Mouse (Mus musculus) lung, embryonic 14.5 days (tissue): ENCODE measurements at regions not wholly inside any gene's neighbourhood (a gene's known extent, or its start where the extent isn't known, plus 50 kb on each side); places are given as distances from the start of the nearest gene placed in this dataset.
A peak's percentile ranks its signal among the peaks of the same experiment; 100 is the strongest.

Experiments used
- ATAC-seq: fragments of 200-750 bp; cut with Nextera tagmentation; 2 replicates; pipeline ENCODE4 v1.8.0; 2017; ENCODE audit warnings: mild to moderate bottlenecking, moderate TSS enrichment, moderate library complexity; ENCODE audit not compliant: insufficient read depth
- DNase-seq: peaks from one replicate; pipeline ENCODE4 v3.0.0-alpha.2; 2015
- H3K27ac ChIP-seq: fragments of 300-500 bp; sonication (generic); 2 replicates; pipeline ENCODE4 v1.5.1; 2014; ENCODE audit warnings: low read depth, mild to moderate bottlenecking, moderate library complexity
- H3K27me3 ChIP-seq: fragments of 300-500 bp; sonication (generic); 2 replicates; pipeline ENCODE4 v1.6.1; 2014; ENCODE audit warnings: low read length, control low read depth; ENCODE audit not compliant: insufficient read depth
- H3K36me3 ChIP-seq: fragments of 300-500 bp; sonication (generic); 2 replicates; pipeline ENCODE4 v1.6.1; 2014; ENCODE audit warnings: control low read depth; ENCODE audit not compliant: insufficient read depth
- H3K4me1 ChIP-seq: fragments of 300-500 bp; sonication (generic); 2 replicates; pipeline ENCODE4 v1.6.1; 2014; ENCODE audit warnings: antibody characterized with exemption, control low read depth; ENCODE audit not compliant: insufficient read depth
- H3K4me2 ChIP-seq: fragments of 300-500 bp; sonication (generic); 2 replicates; pipeline ENCODE4 v1.6.1; 2014; ENCODE audit warnings: mild to moderate bottlenecking
- H3K4me3 ChIP-seq: fragments of 300-500 bp; sonication (generic); 2 replicates; pipeline ENCODE4 v1.5.1; 2014; ENCODE audit warnings: low read depth, low read length
- H3K9ac ChIP-seq: fragments of 300-500 bp; sonication (generic); 2 replicates; pipeline ENCODE4 v1.6.1; 2014
- H3K9me3 ChIP-seq: fragments of 300-500 bp; sonication (generic); 2 replicates; pipeline ENCODE4 v1.6.1; 2016; ENCODE audit warnings: low read depth, low read length, control low read depth
- CTCF ChIP-seq: IDR thresholded peaks from 2 replicates; pipeline ENCODE4 v1.5.1; 2016; ENCODE audit warnings: antibody characterized with exemption, low read depth
- WGBS: fragments of 180-500 bp; shearing (Covaris S2); extraction: QIAGEN DNeasy Blood & Tissue Kit; methylation state at CpG from one replicate; pipeline ENCODE4 v1.1.7; 2014; 5-methylcytosine and 5-hydroxymethylcytosine counted together

DNA sequence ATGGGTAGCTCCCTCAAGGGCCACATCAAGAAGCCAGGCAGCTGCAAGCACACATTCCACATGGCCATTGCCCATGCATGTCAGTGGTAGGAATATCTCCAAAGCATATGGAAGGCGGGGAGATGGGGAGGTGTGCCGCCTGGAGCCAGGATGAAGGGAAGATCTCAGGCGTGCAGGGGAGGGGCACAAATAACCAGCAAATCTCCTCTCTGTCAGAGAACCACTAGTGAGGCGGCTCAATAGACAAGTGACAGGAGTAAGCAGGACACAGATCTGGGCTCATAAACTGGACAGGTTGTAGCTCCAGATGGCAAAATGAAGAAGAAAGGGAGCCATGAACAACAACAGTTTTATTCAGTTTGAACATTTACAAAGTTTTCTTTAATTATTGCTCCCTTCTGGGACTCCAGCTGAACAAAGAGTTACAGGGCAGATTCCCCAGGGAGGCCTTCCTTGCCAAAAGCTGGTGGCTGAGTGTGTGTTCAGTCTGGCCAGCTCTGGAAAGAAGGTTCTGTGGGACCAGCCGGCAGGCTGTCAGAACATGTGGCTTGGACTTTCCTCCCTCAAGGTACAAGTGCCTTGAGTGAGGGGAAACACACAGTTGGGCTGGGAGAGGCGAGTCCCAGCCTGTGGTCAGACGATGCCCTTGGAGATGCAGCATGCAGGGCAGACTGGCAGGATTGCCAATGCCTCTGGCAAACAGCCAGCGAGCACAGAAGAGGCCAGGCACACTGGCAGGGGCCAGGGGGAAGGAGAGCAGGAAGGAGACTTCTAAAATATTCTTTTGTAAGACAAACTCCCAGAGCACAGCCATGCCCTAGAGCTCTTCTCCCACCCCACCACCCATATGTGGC lies 302.7 kb downstream of the Rnf144a start:
- TF ChIP-seq CTCF: no peak
- H3K9me3 ChIP-seq: no peaks in the 10 kb centered on the region
- no peaks in the 10 kb centered on the region for H3K36me3 ChIP-seq
- H3K4me3 ChIP-seq: no peak overlapping the region
- no peak overlapping the region for H3K9ac ChIP-seq
- DNase-seq (peak; percentile 37), ATAC-seq (no peak)
- H3K27me3 ChIP-seq: no peaks in the 10 kb centered on the region
- no peak overlapping the region for H3K4me2 ChIP-seq
- WGBS: 74% methylated on average over 8 of the region's 8 CpGs
- H3K27ac ChIP-seq: no peak overlapping the region
- no peaks in the 10 kb centered on the region for H3K4me1 ChIP-seq

DNA sequence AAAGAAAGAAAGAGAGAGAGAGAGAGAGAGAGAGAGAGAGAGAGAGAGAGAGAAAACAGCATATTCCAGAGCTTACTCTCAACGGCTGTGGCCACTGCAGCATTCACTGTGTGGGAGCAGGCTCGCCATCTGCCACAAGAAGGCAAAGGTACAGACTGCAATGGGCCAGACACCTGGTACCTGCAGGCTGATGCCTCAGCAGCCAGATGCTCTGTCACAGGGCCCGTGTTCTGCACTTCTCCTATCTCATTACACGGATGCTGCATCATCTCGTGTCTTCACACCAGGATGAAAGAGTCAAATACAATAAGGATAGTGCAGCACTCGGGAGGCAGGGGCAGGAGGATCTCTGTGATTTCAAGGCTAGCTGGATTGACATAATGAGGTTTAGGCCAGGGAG lies 305.2 kb downstream of the Rnf144a start:
- no peaks in the 10 kb centered on the region for H3K27me3 ChIP-seq
- no peak overlapping the region for H3K27ac ChIP-seq
- no peak for ATAC-seq
- no peak overlapping the region for H3K9ac ChIP-seq
- WGBS: 84% methylated on average over 6 of the region's 6 CpGs
- no peak for DNase-seq
- H3K4me1 ChIP-seq: no peaks in the 10 kb centered on the region
- no peaks in the 10 kb centered on the region for H3K9me3 ChIP-seq
- no peaks in the 10 kb centered on the region for H3K36me3 ChIP-seq
- no peak overlapping the region for H3K4me2 ChIP-seq
- H3K4me3 ChIP-seq: no peak overlapping the region
- no peak for TF ChIP-seq CTCF

DNA sequence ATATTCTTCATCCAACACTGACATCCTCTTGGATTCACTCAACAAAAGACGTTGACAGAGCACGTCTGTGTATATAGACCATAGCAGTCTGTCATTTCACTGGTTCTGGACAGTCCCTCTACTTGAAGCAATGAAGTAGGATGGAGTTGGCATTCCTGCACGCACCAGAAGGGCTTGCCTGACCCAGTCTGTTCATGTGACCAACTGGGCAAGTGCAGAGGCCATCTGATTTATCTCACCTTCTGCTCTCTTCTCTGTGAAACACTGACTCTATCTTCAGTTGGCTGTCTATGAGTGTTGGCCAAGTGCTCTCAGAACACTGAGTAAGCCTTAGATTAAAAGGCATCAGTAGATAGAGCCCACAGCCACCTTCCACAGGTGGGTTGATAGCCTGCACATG lies 310.7 kb downstream of the Rnf144a start:
- no peak overlapping the region for H3K9ac ChIP-seq
- no peak for TF ChIP-seq CTCF
- ATAC-seq: no peak

DNA sequence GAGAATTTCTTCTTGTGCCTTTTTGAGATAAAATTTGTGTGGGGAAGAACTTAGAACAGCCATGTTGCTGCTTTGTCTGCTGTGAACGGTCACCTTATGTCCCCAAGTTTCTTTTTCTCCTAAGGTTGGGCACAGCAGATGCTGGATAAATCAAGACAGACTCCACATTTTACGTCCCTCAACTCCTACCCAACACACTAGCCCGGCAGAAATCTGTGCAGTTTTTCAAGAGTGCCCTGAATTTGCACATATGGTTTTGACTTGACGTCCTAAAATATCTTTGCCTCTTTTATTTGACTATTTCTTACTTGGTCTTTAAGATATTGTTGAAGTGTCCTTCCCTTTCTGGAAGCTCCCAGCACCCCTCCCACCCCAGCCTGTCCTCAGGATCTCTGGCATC lies 312.7 kb downstream of the Rnf144a start:
- no peaks in the 10 kb centered on the region for H3K27me3 ChIP-seq
- 78% methylated on average over 4 of the region's 4 CpGs for WGBS
- no peak overlapping the region for H3K9ac ChIP-seq
- DNase-seq (no peak), ATAC-seq (no peak)
- H3K9me3 ChIP-seq: no peaks in the 10 kb centered on the region
- H3K27ac ChIP-seq: no peak overlapping the region
- no peaks in the 10 kb centered on the region for H3K36me3 ChIP-seq
- no peaks in the 10 kb centered on the region for H3K4me1 ChIP-seq
- no peak for TF ChIP-seq CTCF
- no peak overlapping the region for H3K4me2 ChIP-seq
- H3K4me3 ChIP-seq: no peak overlapping the region

More for the DNA sequence above, 310.7 kb downstream of the Rnf144a start:
- no peaks in the 10 kb centered on the region for H3K4me1 ChIP-seq
- no peaks in the 10 kb centered on the region for H3K9me3 ChIP-seq
- H3K36me3 ChIP-seq: no peaks in the 10 kb centered on the region
- 66% methylated on average over 3 of the region's 3 CpGs for WGBS
- H3K4me2 ChIP-seq: no peak overlapping the region
- no peak overlapping the region for H3K27ac ChIP-seq
- no peak overlapping the region for H3K4me3 ChIP-seq
- no peak for DNase-seq
- no peaks in the 10 kb centered on the region for H3K27me3 ChIP-seq

DNA sequence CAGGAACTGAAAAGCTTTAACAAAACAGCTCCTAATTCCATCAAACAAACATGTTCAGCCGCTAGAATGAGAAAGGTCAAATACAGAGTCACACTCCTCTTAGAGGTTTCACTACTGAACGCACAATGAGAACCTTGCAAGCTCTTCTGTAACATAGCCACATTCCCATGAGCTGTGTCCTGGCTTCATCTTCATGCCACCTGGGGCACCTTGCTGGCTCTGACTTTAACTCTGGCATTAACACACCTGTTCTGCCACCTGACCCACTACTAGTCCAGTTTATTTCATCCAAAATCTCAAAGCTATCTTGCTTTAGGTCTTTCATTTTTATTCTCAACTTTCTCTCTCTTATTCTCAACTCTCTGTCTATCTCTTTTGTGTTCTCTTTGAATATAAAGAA lies 314.9 kb downstream of the Rnf144a start:
- H3K4me1 ChIP-seq: no peaks in the 10 kb centered on the region
- 81% methylated on average over 2 of the region's 2 CpGs for WGBS
- no peak overlapping the region for H3K4me3 ChIP-seq
- ATAC-seq: no peak
- no peaks in the 10 kb centered on the region for H3K9me3 ChIP-seq
- no peak for TF ChIP-seq CTCF
- no peak overlapping the region for H3K9ac ChIP-seq
- H3K4me2 ChIP-seq: no peak overlapping the region
- H3K36me3 ChIP-seq: no peaks in the 10 kb centered on the region
- no peak for DNase-seq
- no peaks in the 10 kb centered on the region for H3K27me3 ChIP-seq
- H3K27ac ChIP-seq: no peak overlapping the region

DNA sequence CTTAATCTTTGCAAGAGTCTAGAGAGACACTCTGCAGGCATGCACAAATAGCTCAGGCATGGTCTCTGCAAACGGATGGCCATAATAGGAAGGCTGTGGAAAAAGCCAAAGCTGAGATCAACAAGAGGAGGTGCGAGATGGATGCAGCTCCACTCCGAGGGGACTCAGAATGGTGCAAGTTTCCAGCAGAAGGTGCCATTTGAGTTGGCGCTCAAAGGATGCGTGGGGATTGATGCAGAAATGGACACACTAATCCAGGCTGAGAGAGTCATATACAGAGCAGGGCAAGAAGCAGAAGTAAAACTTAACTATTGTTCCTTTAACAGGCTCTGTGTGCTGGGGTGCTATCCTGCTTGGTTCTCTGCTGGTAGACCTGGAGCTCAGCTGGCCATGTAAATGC lies 315.9 kb downstream of the Rnf144a start:
- H3K27ac ChIP-seq: no peak overlapping the region
- ATAC-seq (no peak), DNase-seq (no peak)
- H3K4me1 ChIP-seq: no peaks in the 10 kb centered on the region
- H3K27me3 ChIP-seq: no peaks in the 10 kb centered on the region
- H3K36me3 ChIP-seq: no peaks in the 10 kb centered on the region
- no peaks in the 10 kb centered on the region for H3K9me3 ChIP-seq
- H3K9ac ChIP-seq: no peak overlapping the region
- 80% methylated on average over 5 of the region's 5 CpGs for WGBS
- no peak overlapping the region for H3K4me2 ChIP-seq
- TF ChIP-seq CTCF: no peak
- H3K4me3 ChIP-seq: no peak overlapping the region

DNA sequence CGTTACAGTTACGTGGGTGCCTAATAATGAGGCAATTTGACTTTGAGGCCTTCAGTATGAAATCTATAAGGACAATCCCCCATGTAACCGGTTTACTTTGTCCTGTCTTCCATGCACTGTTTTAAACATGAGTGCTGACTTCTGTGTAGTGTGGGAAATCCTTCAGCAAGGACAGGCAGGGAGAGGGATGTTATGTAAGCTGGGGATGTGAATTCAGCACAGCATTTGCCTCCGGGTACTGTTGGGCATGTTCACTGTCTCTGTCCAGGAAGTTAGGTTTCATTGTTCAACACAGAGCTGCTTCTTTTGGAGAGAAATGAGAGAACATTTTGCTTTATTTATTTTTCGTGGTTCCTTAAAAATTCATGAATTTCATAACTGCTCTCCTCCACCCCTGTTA lies 322.7 kb downstream of the Rnf144a start:
- no peaks in the 10 kb centered on the region for H3K27me3 ChIP-seq
- no peaks in the 10 kb centered on the region for H3K9me3 ChIP-seq
- 61% methylated on average over 5 of the region's 5 CpGs for WGBS
- H3K36me3 ChIP-seq: no peaks in the 10 kb centered on the region
- H3K4me1 ChIP-seq: no peaks in the 10 kb centered on the region
- no peak for TF ChIP-seq CTCF
- no peak overlapping the region for H3K9ac ChIP-seq
- no peak overlapping the region for H3K4me2 ChIP-seq
- no peak for DNase-seq
- no peak overlapping the region for H3K4me3 ChIP-seq
- ATAC-seq: no peak
- no peak overlapping the region for H3K27ac ChIP-seq

DNA sequence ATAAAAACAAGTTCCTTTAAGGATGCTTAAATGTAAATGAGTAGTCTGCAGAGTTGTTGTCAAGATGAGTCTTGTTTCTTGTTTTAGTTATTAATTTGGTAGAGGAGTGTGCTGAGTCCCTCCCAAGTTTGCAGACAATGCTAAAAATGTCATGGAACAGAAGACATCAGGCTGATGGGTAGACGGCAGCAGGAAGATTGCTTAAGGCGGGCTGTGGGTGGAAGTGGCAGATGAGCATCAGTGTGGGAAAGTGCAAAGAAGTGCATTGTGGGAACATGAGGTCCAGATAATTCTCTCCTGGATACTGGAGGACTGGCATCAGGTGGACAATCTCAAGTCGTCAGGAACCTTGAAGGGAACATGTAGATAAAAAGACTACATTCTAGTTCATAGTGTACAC lies 323.2 kb downstream of the Rnf144a start:
- Histone ChIP-seq H3K9ac (no peak overlapping the region), H3K27me3 (no peaks in the 10 kb centered on the region), H3K4me2 (no peak overlapping the region), H3K36me3 (no peaks in the 10 kb centered on the region), H3K9me3 (no peaks in the 10 kb centered on the region), H3K4me1 (no peaks in the 10 kb centered on the region), H3K4me3 (no peak overlapping the region), H3K27ac (no peak overlapping the region)
- no peak for TF ChIP-seq CTCF
- 73% methylated on average over 3 of the region's 3 CpGs for WGBS
- no peak for ATAC-seq
- DNase-seq: no peak
